Mouse (Mus musculus) liver, embryonic 15.5 days (tissue): ENCODE data around the gene Bcl2l15. TPM values are rescaled to one million over a fixed set of nuclear protein-coding genes. Genes with fewer than 3 reads are reported as not detected.
"Not testable (repeated sequence)": the region's sequence is repeated elsewhere in the genome, so short reads cannot be mapped to it uniquely, and the experiment has no call there.

Experiments
- ATAC-seq: fragments of 200-750 bp; cut with Nextera tagmentation; 2 replicates; pipeline ENCODE4 v1.8.0; 2017; ENCODE audit warnings: moderate number of reproducible peaks, mild to moderate bottlenecking, moderate library complexity; ENCODE audit not compliant: insufficient read depth
- H3K27ac ChIP-seq: fragments of 300-500 bp; sonication (generic); replicated peaks from 2 replicates; pipeline ENCODE4 v1.5.1; 2015; ENCODE audit warnings: mild to moderate bottlenecking, inconsistent platforms
- H3K27me3 ChIP-seq: fragments of 300-500 bp; sonication (generic); 2 replicates; pipeline ENCODE4 v1.6.1; 2015; ENCODE audit warnings: mild to moderate bottlenecking, inconsistent platforms
- H3K36me3 ChIP-seq: fragments of 300-500 bp; sonication (generic); replicated peaks from 2 replicates; pipeline ENCODE4 v1.6.1; 2015; ENCODE audit warnings: moderate library complexity, mild to moderate bottlenecking, inconsistent platforms
- H3K4me1 ChIP-seq: fragments of 300-500 bp; sonication (generic); replicated peaks from 2 replicates; pipeline ENCODE4 v1.6.1; 2015; ENCODE audit warnings: inconsistent platforms
- H3K4me2 ChIP-seq: fragments of 300-500 bp; sonication (generic); 2 replicates; pipeline ENCODE4 v1.6.1; 2015; ENCODE audit warnings: moderate library complexity, mild to moderate bottlenecking, inconsistent platforms
- H3K4me3 ChIP-seq: fragments of 300-500 bp; sonication (generic); replicated peaks from 2 replicates; pipeline ENCODE4 v1.5.1; 2015; ENCODE audit warnings: mild to moderate bottlenecking, inconsistent platforms
- H3K9ac ChIP-seq: fragments of 300-500 bp; sonication (generic); 2 replicates; pipeline ENCODE4 v1.6.1; 2015; ENCODE audit warnings: moderate library complexity, mild to moderate bottlenecking, inconsistent platforms
- H3K9me3 ChIP-seq: fragments of 300-500 bp; sonication (generic); replicated peaks from 2 replicates; pipeline ENCODE4 v1.6.1; 2016; ENCODE audit warnings: inconsistent platforms
- WGBS: fragments of 180-500 bp; shearing (Covaris S2); methylation state at CpG from one replicate; pipeline ENCODE4 v1.1.7; 2015; ENCODE audit warnings: mixed read lengths; ENCODE audit not compliant: insufficient replicate concordance; 5-methylcytosine and 5-hydroxymethylcytosine counted together
- polyA plus RNA-seq: library from polyadenylated mRNA; unstranded; fragments of >200 nt; fragmentation: Nextera tagmentation; extraction: Ambion mirVana; gene quantifications from 2 replicates; pipeline ENCODE4 v1.2.1, GENCODE M21; 2015

Gene Bcl2l15
- polyA plus RNA-seq, 1 experiment from 2014 or later: 1.5 TPM

DNA sequence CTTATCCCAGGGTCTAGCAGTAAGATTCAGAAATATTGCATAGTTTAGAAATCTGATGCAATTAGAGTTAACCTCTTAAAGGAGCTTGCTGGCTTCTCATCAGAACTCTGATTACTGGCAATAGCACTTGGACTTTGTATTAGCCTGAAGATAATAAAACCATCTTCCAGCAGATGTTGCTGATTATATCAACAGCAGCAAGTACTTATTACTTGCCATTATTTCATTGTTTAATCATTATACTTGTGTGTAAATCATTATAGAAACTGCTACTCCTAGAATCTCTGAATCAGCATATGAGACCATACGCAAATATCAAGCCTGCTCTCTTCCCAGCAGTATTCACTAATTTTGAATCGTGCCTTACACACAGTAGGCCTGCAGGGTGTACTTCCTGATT is 1.6 kb downstream of the Bcl2l15 start:
- Histone ChIP-seq H3K27me3 (no peaks in the 10 kb centered on the region), H3K4me3 (no peak overlapping the region), H3K4me1 (peaks cover 19% of the 10 kb centered on the region), H3K9me3 (no peaks in the 10 kb centered on the region), H3K9ac (no peak overlapping the region), H3K27ac (no peak overlapping the region), H3K36me3 (no peaks in the 10 kb centered on the region), H3K4me2 (no peak overlapping the region)
- WGBS: 82% methylated on average over 2 of the region's 2 CpGs
- ATAC-seq: no peak

DNA sequence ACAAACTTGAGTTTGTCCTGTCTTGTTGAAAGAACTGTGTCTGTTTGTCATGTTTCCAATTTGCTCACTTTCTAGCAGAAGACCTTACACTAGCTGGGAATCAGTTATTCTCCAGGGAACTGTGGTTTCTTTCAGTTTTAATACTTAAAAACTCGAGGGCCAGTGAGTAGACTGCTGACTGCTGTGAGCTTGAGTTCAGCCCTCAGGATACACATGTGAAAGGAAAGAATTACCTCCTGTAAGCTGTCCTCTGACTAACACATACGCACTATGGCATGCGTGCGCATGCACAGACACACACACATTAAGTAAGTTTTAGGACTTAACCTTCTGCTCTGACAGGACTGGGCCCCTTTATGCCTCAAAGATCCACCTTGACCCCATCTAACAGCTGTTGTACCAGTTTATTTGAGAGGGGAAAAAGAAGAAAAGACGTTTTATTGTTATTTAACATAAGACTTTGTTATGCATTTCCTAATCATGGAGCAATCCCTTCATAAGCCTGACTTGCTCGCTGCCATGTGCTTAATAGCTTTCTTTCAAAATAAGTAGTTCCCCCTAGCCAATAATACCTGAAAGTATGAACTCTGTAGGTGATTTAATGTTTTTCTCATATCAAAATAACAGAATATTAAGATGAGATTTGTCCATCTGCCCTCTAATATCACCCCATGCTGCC is 3.0 kb downstream of the Bcl2l15 start:
- no peak for ATAC-seq

DNA sequence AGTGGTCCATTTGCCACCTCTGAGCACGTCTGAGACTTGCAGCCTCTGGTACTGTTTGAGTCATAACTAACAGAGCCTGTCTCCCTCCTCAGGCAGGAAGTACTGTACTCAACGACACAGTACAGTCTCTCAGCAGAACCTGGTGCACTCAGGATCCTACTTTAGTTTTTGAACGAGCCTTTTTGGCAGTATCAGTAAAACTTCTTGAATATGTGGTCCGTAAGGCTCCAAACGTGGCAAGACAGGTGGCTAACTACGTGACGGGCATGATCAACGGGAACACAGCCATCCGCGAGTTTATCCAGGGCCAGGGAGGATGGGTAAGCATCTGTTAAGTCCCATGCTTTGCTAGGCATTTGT is 3.5 kb downstream of the Bcl2l15 start:
- Histone ChIP-seq H3K4me3 (no peak overlapping the region), H3K4me1 (peaks cover 19% of the 10 kb centered on the region), H3K27ac (no peak overlapping the region), H3K9ac (no peak overlapping the region), H3K27me3 (no peaks in the 10 kb centered on the region), H3K9me3 (no peaks in the 10 kb centered on the region), H3K36me3 (no peaks in the 10 kb centered on the region), H3K4me2 (no peak overlapping the region)
- 71% methylated on average over 10 of the region's 10 CpGs for WGBS
- no peak for ATAC-seq

More for the DNA sequence above, 3.0 kb downstream of the Bcl2l15 start:
- H3K4me3 ChIP-seq: no peak overlapping the region
- no peaks in the 10 kb centered on the region for H3K27me3 ChIP-seq
- H3K9ac ChIP-seq: no peak overlapping the region
- H3K36me3 ChIP-seq: no peaks in the 10 kb centered on the region
- no peak overlapping the region for H3K27ac ChIP-seq
- no peak overlapping the region for H3K4me2 ChIP-seq
- whole genome bisulfite sequencing: 71% methylated on average over 6 of the region's 6 CpGs
- peaks cover 19% of the 10 kb centered on the region for H3K4me1 ChIP-seq
- no peaks in the 10 kb centered on the region for H3K9me3 ChIP-seq

DNA sequence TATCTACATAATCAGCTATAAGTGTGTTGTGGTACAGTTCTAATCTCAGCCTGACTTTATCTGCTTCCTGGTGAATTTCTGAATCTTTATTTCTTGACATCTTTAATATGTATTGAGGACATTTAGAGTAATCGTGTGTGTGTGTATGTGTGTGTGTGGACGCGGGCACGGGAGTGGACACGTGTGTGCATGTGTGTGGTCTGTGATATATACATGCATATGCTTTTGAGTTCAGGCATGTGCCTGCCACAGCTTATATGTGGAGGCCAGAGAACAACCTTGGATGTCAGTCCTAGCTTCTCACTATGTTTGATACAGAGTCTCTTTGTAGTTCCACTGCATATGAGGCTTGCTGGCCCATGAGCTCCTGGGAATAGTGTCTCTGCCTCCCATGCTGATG is 4.1 kb downstream of the Bcl2l15 start:
- Histone ChIP-seq H3K4me2 (no peak overlapping the region), H3K9ac (no peak overlapping the region), H3K27me3 (no peaks in the 10 kb centered on the region), H3K36me3 (no peaks in the 10 kb centered on the region), H3K9me3 (no peaks in the 10 kb centered on the region), H3K4me1 (peaks cover 19% of the 10 kb centered on the region), H3K27ac (no peak overlapping the region), H3K4me3 (no peak overlapping the region)
- ATAC-seq: no peak
- WGBS: 90% methylated on average over 5 of the region's 5 CpGs

GRCm38 (mm10) chr3:103839711-103840110 is 7.3 kb downstream of the Bcl2l15 start:
- H3K9ac ChIP-seq: no peak overlapping the region
- 79% methylated on average over 6 of the region's 6 CpGs for WGBS
- ATAC-seq: no peak
- no peaks in the 10 kb centered on the region for H3K9me3 ChIP-seq
- H3K4me1 ChIP-seq: no peaks in the 10 kb centered on the region
- no peak overlapping the region for H3K27ac ChIP-seq
- H3K36me3 ChIP-seq: no peaks in the 10 kb centered on the region
- no peaks in the 10 kb centered on the region for H3K27me3 ChIP-seq
- no peak overlapping the region for H3K4me2 ChIP-seq
- H3K4me3 ChIP-seq: no peak overlapping the region

- not testable (repeated sequence) for ATAC-seq
Measured at GRCm38 (mm10) chr3:103840195-103840594, 7.8 kb downstream of the Bcl2l15 start.

GRCm38 (mm10) chr3:103840946-103841345 is 8.5 kb downstream of the Bcl2l15 start:
- not testable (repeated sequence) for H3K4me1 ChIP-seq, H3K9me3 ChIP-seq, H3K9ac ChIP-seq, H3K27me3 ChIP-seq, H3K27ac ChIP-seq, H3K36me3 ChIP-seq, ATAC-seq, H3K4me3 ChIP-seq, H3K4me2 ChIP-seq
- 54% methylated on average over 7 of the region's 7 CpGs for WGBS

More at GRCm38 (mm10) chr3:103840195-103840594, 7.8 kb downstream of the Bcl2l15 start:
- not testable (repeated sequence) for H3K4me1 ChIP-seq, H3K9me3 ChIP-seq, H3K9ac ChIP-seq, H3K27me3 ChIP-seq, H3K4me2 ChIP-seq, H3K4me3 ChIP-seq, H3K36me3 ChIP-seq, H3K27ac ChIP-seq
- WGBS: 76% methylated on average over 3 of the region's 3 CpGs

DNA sequence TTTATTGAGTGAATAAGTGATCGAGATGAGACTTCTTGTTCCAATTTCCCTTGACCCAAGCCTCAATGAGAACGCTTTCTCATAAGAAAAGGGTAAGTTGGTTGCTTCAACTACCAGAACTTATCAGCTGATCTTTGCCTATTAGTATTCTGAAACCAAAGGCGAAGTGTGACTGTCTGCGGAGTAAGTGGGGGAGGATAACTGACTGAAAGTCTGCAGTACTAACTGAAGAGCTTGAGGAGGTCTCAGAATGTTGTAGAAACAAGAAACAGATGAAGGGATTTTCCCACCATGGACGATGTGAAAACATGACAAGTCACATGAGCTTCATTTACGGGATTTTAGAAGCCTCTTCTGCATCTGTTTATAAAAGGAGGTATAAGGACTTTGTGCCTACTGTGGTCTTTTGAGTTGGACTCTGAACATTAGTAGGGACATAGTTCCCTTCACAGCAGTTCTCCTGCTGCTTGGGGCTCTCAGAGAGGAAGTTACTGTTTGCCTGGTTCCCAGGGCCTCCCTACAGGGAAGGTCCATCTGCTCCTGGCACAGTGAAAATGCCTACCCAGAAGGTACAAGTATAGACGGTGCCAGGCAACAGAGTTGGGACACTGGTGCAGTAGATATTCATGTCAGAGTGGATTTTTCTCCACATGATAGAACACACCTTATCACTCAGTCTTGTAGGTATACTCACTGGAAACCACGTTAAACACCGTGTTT is 18.4 kb downstream of the Bcl2l15 start:
- Histone ChIP-seq H3K4me1 (0 out of 2 replicates have a peak, but pooled peaks cover 9% of the 10 kb centered on the region), H3K4me3 (no peak overlapping the region), H3K27ac (no peak overlapping the region), H3K9ac (no peak overlapping the region), H3K4me2 (no peak overlapping the region), H3K36me3 (no peaks in the 10 kb centered on the region), H3K9me3 (no peaks in the 10 kb centered on the region), H3K27me3 (no peaks in the 10 kb centered on the region)
- ATAC-seq: no peak
- 48% methylated on average over 9 of the region's 9 CpGs for WGBS

DNA sequence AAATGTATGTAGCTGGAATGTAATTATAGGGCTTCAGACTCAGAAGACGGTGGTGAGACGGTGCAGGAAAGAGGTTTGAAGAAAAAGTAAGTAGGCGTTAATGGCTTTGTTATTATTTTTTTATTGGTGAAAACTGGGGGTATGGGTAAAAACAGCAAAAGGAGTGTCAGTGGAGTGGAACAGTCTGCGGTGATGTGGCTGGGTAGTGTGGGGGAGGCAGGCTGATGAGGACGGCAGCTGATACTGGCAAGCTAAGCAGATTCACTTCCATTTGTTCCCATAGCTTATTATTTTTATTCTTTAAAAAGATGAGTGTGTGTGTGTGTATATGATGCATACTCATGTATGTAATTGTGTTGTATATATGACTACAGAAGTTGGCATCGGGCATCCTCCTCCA is 19.1 kb downstream of the Bcl2l15 start:
- no peaks in the 10 kb centered on the region for H3K27me3 ChIP-seq
- no peak overlapping the region for H3K27ac ChIP-seq
- ATAC-seq: no peak
- no peaks in the 10 kb centered on the region for H3K36me3 ChIP-seq
- 78% methylated on average over 6 of the region's 6 CpGs for WGBS
- H3K4me3 ChIP-seq: no peak overlapping the region
- H3K9me3 ChIP-seq: no peaks in the 10 kb centered on the region
- H3K9ac ChIP-seq: no peak overlapping the region
- peaks cover 9% of the 10 kb centered on the region; the same call in 1 of the 2 replicates for H3K4me1 ChIP-seq
- no peak overlapping the region for H3K4me2 ChIP-seq

DNA sequence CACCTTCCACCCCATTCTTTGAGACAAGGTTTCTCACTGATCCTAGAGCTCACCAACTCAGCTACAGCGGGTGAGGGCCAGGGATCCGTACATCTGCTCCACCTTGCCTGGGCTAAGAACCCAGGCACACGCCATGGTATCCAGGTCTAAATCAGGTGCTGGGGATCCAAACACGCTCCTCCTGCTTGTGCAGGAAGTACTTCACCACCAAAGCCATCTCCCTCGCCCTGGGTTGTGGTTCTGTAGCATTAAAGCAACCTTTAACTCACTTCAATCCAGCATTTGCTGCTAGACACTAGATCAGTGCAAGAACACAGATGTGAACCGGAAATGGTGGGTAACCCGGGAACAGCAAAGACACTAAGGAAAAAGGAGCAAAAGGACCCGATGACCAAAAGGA is 19.5 kb downstream of the Bcl2l15 start:
- no peaks in the 10 kb centered on the region for H3K36me3 ChIP-seq
- no peak for ATAC-seq
- no peak overlapping the region for H3K9ac ChIP-seq
- H3K4me1 ChIP-seq: peaks cover 9% of the 10 kb centered on the region; the same call in 1 of the 2 replicates
- no peak overlapping the region for H3K4me3 ChIP-seq
- H3K27ac ChIP-seq: no peak overlapping the region
- H3K4me2 ChIP-seq: no peak overlapping the region
- no peaks in the 10 kb centered on the region for H3K27me3 ChIP-seq
- 65% methylated on average over 8 of the region's 8 CpGs for WGBS
- H3K9me3 ChIP-seq: no peaks in the 10 kb centered on the region

DNA sequence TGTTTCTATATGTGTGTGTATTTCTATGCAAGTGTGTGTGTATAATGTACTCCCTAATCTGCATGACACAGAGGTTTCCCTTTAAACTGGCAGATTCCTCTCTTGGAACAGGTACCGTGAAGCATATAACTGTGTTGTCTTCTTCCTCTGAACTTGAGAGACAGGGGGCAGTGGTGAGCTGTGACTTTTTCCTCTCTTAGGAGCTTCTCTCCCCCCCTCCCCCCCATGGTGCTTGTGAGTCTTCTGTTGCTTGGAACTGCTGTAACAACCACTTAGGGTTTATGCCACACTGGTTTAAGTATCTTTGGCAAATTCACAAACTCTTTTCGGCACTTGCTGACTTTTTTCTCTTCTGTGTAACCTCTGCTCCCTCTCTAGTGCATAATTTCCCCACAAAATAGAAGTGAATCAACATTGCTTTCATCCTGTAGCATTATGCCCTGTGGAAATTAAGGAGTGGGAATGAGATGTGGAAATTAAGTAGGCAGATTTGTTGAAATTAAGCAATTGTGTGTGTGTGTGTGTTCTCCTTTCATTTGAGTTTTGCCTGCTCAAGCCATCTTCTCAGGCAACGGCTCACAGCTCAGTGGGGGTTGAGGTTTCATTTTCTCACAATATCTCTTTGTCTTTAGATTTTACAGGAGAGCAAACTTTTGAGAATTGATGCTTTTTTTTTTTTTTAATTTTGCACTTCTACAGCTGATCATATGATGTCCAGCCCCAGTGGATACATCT is 20.3 kb downstream of the Bcl2l15 start:
- H3K9me3 ChIP-seq: no peaks in the 10 kb centered on the region
- H3K4me1 ChIP-seq: peaks cover 10% of the 10 kb centered on the region; the same call in 1 of the 2 replicates
- H3K27me3 ChIP-seq: no peaks in the 10 kb centered on the region
- H3K4me2 ChIP-seq: no peak overlapping the region
- no peaks in the 10 kb centered on the region for H3K36me3 ChIP-seq
- H3K27ac ChIP-seq: no peak overlapping the region
- no peak for ATAC-seq
- 56% methylated on average over 3 of the region's 3 CpGs for WGBS
- no peak overlapping the region for H3K9ac ChIP-seq
- no peak overlapping the region for H3K4me3 ChIP-seq
